Mouse (Mus musculus): ENCODE data around the gene Pgk1. TPM values are rescaled to one million over a fixed set of nuclear protein-coding genes. Genes with fewer than 3 reads are reported as not detected.
"Not testable (repeated sequence)": the region's sequence is repeated elsewhere in the genome, so short reads cannot be mapped to it uniquely, and the experiment has no call there.

Pgk1 gene
- polyA plus RNA-seq, 1 experiment from 2014 or later, result 297 TPM

DNA sequence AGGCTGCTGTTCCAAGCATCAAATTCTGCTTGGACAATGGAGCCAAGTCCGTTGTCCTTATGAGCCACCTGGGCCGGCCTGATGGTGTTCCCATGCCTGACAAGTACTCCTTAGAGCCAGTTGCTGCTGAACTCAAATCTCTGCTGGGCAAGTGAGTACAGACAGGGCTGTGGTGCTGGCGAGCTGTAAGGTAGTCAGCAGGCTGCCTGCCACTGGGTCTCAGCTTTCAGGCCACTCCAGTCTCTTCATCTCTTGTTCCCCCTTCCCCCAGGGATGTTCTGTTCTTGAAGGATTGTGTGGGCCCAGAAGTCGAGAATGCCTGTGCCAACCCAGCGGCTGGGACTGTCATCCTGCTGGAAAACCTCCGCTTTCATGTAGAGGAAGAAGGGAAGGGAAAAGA lies 7.5 kb downstream of the Pgk1 start:
- not testable (repeated sequence) for H3K4me2 ChIP-seq (ENCODE audit: low read length); H3K4me3 ChIP-seq (ENCODE audit: low read length); H3K27me3 ChIP-seq (replicated peaks; ENCODE audit: control insufficient read depth, insufficient read depth, low read length); H3K9me3 ChIP-seq (ENCODE audit: control insufficient read depth, low read length); ATAC-seq; H3K4me1 ChIP-seq (ENCODE audit: control insufficient read depth, insufficient read depth, low read depth, low read length); H3K27ac ChIP-seq (ENCODE audit: low read depth, low read length); H3K36me3 ChIP-seq (ENCODE audit: control insufficient read depth, insufficient read depth, low read length); H3K9ac ChIP-seq (ENCODE audit: low read depth, low read length)
- WGBS, result 83% methylated on average over 6 of the region's 6 CpGs

- ATAC-seq, result no peak
- Histone ChIP-seq H3K27me3 (replicated peaks; ENCODE audit: control insufficient read depth, insufficient read depth, low read length) (no peaks in the 10 kb centered on the region), H3K9me3 (ENCODE audit: control insufficient read depth, low read length) (no peaks in the 10 kb centered on the region), H3K36me3 (ENCODE audit: control insufficient read depth, insufficient read depth, low read length) (peaks cover 9% of the 10 kb centered on the region), H3K4me2 (ENCODE audit: low read length) (no peak overlapping the region), H3K4me3 (ENCODE audit: low read length) (no peak overlapping the region), H3K9ac (ENCODE audit: low read depth, low read length) (no peak overlapping the region), H3K27ac (ENCODE audit: low read depth, low read length) (no peak overlapping the region), H3K4me1 (ENCODE audit: control insufficient read depth, insufficient read depth, low read depth, low read length) (no peaks in the 10 kb centered on the region)
- WGBS, result 68% methylated on average over 5 of the region's 5 CpGs
Observed at GRCm38 (mm10) chrX:106197308-106197707, 10.4 kb downstream of the Pgk1 start.

- Histone ChIP-seq H3K36me3 (ENCODE audit: control insufficient read depth, insufficient read depth, low read length) (peaks cover 14% of the 10 kb centered on the region), H3K4me2 (ENCODE audit: low read length) (no peak overlapping the region), H3K9ac (ENCODE audit: low read depth, low read length) (no peak overlapping the region), H3K27ac (ENCODE audit: low read depth, low read length) (no peak overlapping the region), H3K27me3 (replicated peaks; ENCODE audit: control insufficient read depth, insufficient read depth, low read length) (no peaks in the 10 kb centered on the region), H3K4me1 (ENCODE audit: control insufficient read depth, insufficient read depth, low read depth, low read length) (no peaks in the 10 kb centered on the region), H3K4me3 (ENCODE audit: low read length) (no peak overlapping the region), H3K9me3 (ENCODE audit: control insufficient read depth, low read length) (no peaks in the 10 kb centered on the region)
- 78% methylated on average over 5 of the region's 5 CpGs for WGBS
- ATAC-seq, result no peak
Observed at GRCm38 (mm10) chrX:106198904-106199303, 12.0 kb downstream of the Pgk1 start.

GRCm38 (mm10) chrX:106209100-106209499 lies 22.2 kb downstream of the Pgk1 start:
- Histone ChIP-seq H3K4me3 (ENCODE audit: low read length) (no peak overlapping the region), H3K4me2 (ENCODE audit: low read length) (no peak overlapping the region), H3K27me3 (replicated peaks; ENCODE audit: control insufficient read depth, insufficient read depth, low read length) (no peaks in the 10 kb centered on the region), H3K36me3 (ENCODE audit: control insufficient read depth, insufficient read depth, low read length) (no peaks in the 10 kb centered on the region), H3K9ac (ENCODE audit: low read depth, low read length) (no peak overlapping the region), H3K9me3 (ENCODE audit: control insufficient read depth, low read length) (no peaks in the 10 kb centered on the region), H3K4me1 (ENCODE audit: control insufficient read depth, insufficient read depth, low read depth, low read length) (no peaks in the 10 kb centered on the region), H3K27ac (ENCODE audit: low read depth, low read length) (no peak overlapping the region)
- ATAC-seq, result no peak
- WGBS, result 86% methylated on average over 2 of the region's 2 CpGs

DNA sequence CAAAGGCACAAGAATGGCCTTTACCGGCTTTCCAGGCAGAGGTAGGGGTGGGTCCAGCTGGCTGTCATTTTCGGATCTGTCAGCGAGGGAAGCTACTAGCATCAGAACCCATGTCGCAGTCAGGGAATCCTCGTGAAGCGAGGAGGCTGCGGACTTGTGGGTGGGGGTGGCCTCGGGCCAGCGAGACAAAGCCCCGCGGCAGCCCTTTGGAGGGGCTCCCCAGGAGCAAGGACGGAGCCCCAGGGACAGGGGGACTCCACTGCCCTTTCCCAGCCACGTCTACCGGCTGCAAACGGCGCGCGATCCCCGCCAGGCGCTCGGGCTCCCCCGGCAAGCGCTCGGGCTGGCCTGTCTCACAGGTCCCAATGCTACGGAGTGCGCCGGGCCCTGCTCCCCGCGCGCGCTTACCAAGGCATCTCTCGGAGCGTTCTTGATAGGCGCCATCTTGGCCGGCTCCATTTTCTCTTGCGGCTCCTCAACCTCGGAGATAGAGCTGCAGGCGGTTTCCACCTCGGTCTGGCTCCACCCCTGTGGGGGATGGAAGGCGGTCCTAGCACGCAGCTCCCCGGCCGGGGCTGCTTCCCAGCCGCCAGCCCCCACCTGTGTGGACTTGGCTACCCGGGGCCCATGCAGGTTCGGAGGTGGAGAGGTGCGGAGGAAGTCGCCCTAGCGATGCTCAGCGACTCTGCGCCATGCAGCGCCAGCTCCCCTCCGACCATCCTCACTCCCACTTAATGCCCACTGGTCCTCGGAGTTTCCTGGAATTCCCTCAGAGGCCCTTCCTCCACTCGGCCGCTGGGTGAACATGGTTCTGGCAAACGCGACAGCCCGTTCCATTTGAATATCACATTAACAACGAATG lies 32.5 kb downstream of the Pgk1 start:
- ATAC-seq, result peak; percentile 97
- H3K9me3 ChIP-seq (ENCODE audit: control insufficient read depth, low read length), result no peaks in the 10 kb centered on the region
- H3K4me1 ChIP-seq (ENCODE audit: control insufficient read depth, insufficient read depth, low read depth, low read length), result no peaks in the 10 kb centered on the region
- peak overlapping the region; percentile 84 for H3K27ac ChIP-seq (ENCODE audit: low read depth, low read length)
- 15% methylated on average over 47 of the region's 60 CpGs for WGBS
- H3K9ac ChIP-seq (ENCODE audit: low read depth, low read length), result peak overlapping the region; percentile 72
- H3K4me3 ChIP-seq (ENCODE audit: low read length), result peak overlapping the region; percentile 51
- no peaks in the 10 kb centered on the region for H3K36me3 ChIP-seq (ENCODE audit: control insufficient read depth, insufficient read depth, low read length)
- no peaks in the 10 kb centered on the region; the same call in 1 of the 2 replicates for H3K27me3 ChIP-seq (replicated peaks; ENCODE audit: control insufficient read depth, insufficient read depth, low read length)
- peak overlapping the region; percentile 54 for H3K4me2 ChIP-seq (ENCODE audit: low read length)

GRCm38 (mm10) chrX:106221058-106221457 lies 34.2 kb downstream of the Pgk1 start, which contains the start of gene Taf9b:
TSS of gene Taf9b (minus strand) at chrX:106221158.
- H3K27me3 ChIP-seq (replicated peaks; ENCODE audit: control insufficient read depth, insufficient read depth, low read length), result no peaks in the 10 kb centered on the region; the same call in 1 of the 2 replicates
- peak within 1 kb of the TSS; percentile 54 for H3K4me2 ChIP-seq (ENCODE audit: low read length)
- WGBS, result 91% methylated on average over 25 of the region's 25 CpGs
- H3K4me1 ChIP-seq (ENCODE audit: control insufficient read depth, insufficient read depth, low read depth, low read length), result no peaks in the 10 kb centered on the region
- no peak for ATAC-seq
- H3K9me3 ChIP-seq (ENCODE audit: control insufficient read depth, low read length), result no peaks in the 10 kb centered on the region
- peak within 1 kb of the TSS; percentile 72 for H3K9ac ChIP-seq (ENCODE audit: low read depth, low read length)
- H3K36me3 ChIP-seq (ENCODE audit: control insufficient read depth, insufficient read depth, low read length), result no peaks in the 10 kb centered on the region
- peak within 1 kb of the TSS; percentile 84 for H3K27ac ChIP-seq (ENCODE audit: low read depth, low read length)
- H3K4me3 ChIP-seq (ENCODE audit: low read length), result peak within 1 kb of the TSS; percentile 51

Other genes with a start within 250 kb of the Pgk1 start
- gene Magt1, start 175.2 kb upstream of the Pgk1 start, polyA plus RNA-seq (2015; fragmentation: Nextera tagmentation; extraction: Ambion mirVana), result 21.4 and 22.7 TPM in 2 replicates
- gene Cox7b, start 171.4 kb upstream of the Pgk1 start, polyA plus RNA-seq (2015; fragmentation: Nextera tagmentation; extraction: Ambion mirVana), result 384 and 412 TPM in 2 replicates
- 10.2 and 13.4 TPM in 2 replicates for gene Atp7a, start 159.8 kb upstream of the Pgk1 start, polyA plus RNA-seq (2015; fragmentation: Nextera tagmentation; extraction: Ambion mirVana)
- gene Tlr13, start 43.9 kb upstream of the Pgk1 start, polyA plus RNA-seq (2015; fragmentation: Nextera tagmentation; extraction: Ambion mirVana), result 0.21 and 0.51 TPM in 2 replicates
- 20.9 and 22.0 TPM in 2 replicates for gene Taf9b, start 34.1 kb downstream of the Pgk1 start, polyA plus RNA-seq (2015; fragmentation: Nextera tagmentation; extraction: Ambion mirVana)
- gene Fnd3c2, start 68.3 kb downstream of the Pgk1 start, polyA plus RNA-seq (2015; fragmentation: Nextera tagmentation; extraction: Ambion mirVana), result not detected in 2 replicates

All from hindbrain, embryonic 16.5 days (tissue).